Mouse (Mus musculus): Measurements from ENCODE around the gene Fuom.

- no peak for TF ChIP-seq POLR2A (IDR thresholded peaks at IDR 0.05; ENCODE audit: low read depth, low read length)
- TF ChIP-seq CTCF (IDR thresholded peaks at IDR 0.05; ENCODE audit: borderline replicate concordance, insufficient read depth, low read length) = no peak
These were observed 33.0 kb upstream of the Fuom start for GRCm38 (mm10) chr7:140135106-140135770.

All from embryonic fibroblast, embryonic 13.5 days (primary cell).